Mouse (Mus musculus): ENCODE data around the gene Crhr2.

GRCm38 (mm10) chr6:55044542-55044941 is 88.3 kb downstream of the Crhr2 start:
- TF ChIP-seq MYOD1 (IDR thresholded peaks at IDR 0.05; ENCODE audit: control insufficient read depth in 1 of 3, insufficient read length in 2 of 3, low read depth in 2 of 3) (no peak), REST (IDR thresholded peaks at IDR 0.05; ENCODE audit: insufficient read depth, insufficient read length) (no peak), MAX (IDR thresholded peaks at IDR 0.05; ENCODE audit: low read depth) (no peak)
